Mouse (Mus musculus) midbrain, embryonic 15.5 days (tissue): ENCODE measurements around the gene Fcgr3. TPM values are rescaled to one million over a fixed set of nuclear protein-coding genes. Genes with fewer than 3 reads are reported as not detected.
"Not testable (repeated sequence)": the region's sequence is repeated elsewhere in the genome, so short reads cannot be mapped to it uniquely, and the experiment has no call there.

Experiments
- ATAC-seq: fragments of 200-750 bp; cut with Nextera tagmentation; replicated peaks from 2 replicates; pipeline ENCODE4 v1.8.0; 2017; ENCODE audit warnings: moderate TSS enrichment
- H3K27ac ChIP-seq: fragments of 300-500 bp; sonication (generic); 2 replicates; pipeline ENCODE4 v1.5.1; 2015; ENCODE audit warnings: mild to moderate bottlenecking, inconsistent platforms
- H3K27me3 ChIP-seq: fragments of 300-500 bp; sonication (generic); replicated peaks from 2 replicates; pipeline ENCODE4 v1.6.1; 2015; ENCODE audit warnings: inconsistent platforms
- H3K36me3 ChIP-seq: fragments of 300-500 bp; sonication (generic); replicated peaks from 2 replicates; pipeline ENCODE4 v1.6.1; 2015; ENCODE audit warnings: inconsistent platforms
- H3K4me1 ChIP-seq: fragments of 300-500 bp; sonication (generic); 2 replicates; pipeline ENCODE4 v1.6.1; 2015; ENCODE audit warnings: inconsistent platforms
- H3K4me2 ChIP-seq: fragments of 300-500 bp; sonication (generic); 2 replicates; pipeline ENCODE4 v1.6.1; 2015; ENCODE audit warnings: inconsistent platforms, mild to moderate bottlenecking, moderate library complexity
- H3K4me3 ChIP-seq: fragments of 300-500 bp; sonication (generic); 2 replicates; pipeline ENCODE4 v1.5.1; 2015; ENCODE audit warnings: mild to moderate bottlenecking, inconsistent platforms
- H3K9ac ChIP-seq: fragments of 300-500 bp; sonication (generic); 2 replicates; pipeline ENCODE4 v1.6.1; 2015; ENCODE audit warnings: mild to moderate bottlenecking, inconsistent platforms
- H3K9me3 ChIP-seq: fragments of 300-500 bp; sonication (generic); 2 replicates; pipeline ENCODE4 v1.6.1; 2016; ENCODE audit warnings: inconsistent platforms
- WGBS: fragments of 180-500 bp; shearing (Covaris S2); methylation state at CpG from one replicate; pipeline ENCODE4 v1.1.7; 2015; ENCODE audit warnings: mixed read lengths; 5-methylcytosine and 5-hydroxymethylcytosine counted together
- polyA plus RNA-seq: library from polyadenylated mRNA; unstranded; fragments of >200 nt; fragmentation: Nextera tagmentation; extraction: Ambion mirVana; gene quantifications from 2 replicates; pipeline ENCODE4 v1.2.1, GENCODE M21; 2015

Gene Fcgr3
- polyA plus RNA-seq, 1 experiment from 2014 or later: 10.7 TPM

DNA sequence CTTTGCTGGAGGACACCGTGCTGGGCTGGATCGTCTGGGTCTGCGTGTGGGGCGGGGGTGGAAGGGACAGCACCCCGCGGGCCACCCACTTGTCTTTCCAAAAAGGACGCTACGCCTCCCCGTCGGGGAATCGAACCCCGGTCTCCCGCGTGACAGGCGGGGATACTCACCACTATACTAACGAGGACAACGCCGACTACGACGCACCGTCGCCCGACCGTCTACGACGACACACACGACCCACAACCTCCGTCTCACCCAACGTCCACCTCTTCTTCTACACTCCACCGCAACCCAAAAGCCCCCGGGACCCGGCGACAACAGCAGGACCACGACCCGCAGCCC lies 480 bp upstream of the Fcgr3 start:
- H3K9me3 ChIP-seq, H3K9ac ChIP-seq, H3K27ac ChIP-seq, H3K4me1 ChIP-seq, H3K36me3 ChIP-seq: not testable (repeated sequence)
- peak; percentile 43 for ATAC-seq
- Histone ChIP-seq H3K4me2 (peak overlapping the region; percentile 34), H3K27me3 (peaks cover 42% of the 10 kb centered on the region), H3K4me3 (peak overlapping the region; percentile 25)
- WGBS: 2% methylated on average over 26 of the region's 35 CpGs

DNA sequence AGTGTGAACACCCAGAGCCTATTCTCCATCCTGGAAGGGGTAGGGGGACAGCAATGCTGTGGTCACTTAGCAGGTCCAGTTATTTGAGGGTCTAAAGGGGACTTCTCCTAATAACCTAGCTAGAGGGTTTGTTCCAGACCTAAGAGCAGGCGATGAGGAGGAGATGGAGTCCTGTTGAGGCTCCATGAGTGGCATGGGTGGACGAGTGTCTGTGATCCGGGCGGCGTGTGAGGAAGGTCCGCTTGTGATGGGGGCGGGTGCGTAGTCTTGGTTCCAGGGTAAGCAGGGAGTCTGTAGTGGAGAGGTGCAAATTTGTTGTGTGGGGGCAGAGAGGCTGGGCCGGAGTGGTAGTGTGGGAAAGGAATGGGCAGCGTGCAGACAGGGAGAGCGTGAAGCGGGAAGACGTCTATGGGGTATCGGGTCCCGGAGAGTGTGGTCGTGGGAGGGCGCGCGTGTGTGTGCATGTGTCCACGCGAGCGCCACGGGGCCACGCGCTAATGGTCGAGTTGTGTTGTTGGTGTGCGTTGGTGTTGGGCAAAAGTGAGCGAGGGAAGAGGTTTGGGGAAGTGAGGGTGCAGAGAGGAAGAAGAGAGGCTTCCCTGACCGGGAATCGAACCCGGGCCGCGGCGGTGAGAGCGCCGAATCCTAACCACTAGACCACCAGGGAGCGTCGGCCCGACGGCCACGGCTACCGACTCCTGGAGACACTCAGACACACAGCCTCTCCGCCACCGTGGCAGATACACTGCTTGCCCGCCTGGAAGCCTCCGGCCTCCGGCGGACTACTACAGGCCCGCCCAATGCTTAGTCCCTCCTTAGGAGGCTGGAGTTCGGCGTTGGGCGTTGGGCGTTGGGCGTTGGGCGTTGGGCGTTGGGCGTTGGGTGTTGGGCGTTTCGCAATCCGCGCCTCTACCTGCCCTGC lies 905 bp downstream of the Fcgr3 start:
- H3K27ac ChIP-seq, H3K9ac ChIP-seq, H3K4me1 ChIP-seq, H3K36me3 ChIP-seq, H3K9me3 ChIP-seq: not testable (repeated sequence)
- peaks cover 34% of the 10 kb centered on the region for H3K27me3 ChIP-seq
- peak overlapping the region; percentile 25 for H3K4me3 ChIP-seq
- peak overlapping the region; percentile 34 for H3K4me2 ChIP-seq
- ATAC-seq: peak; percentile 74
- WGBS: 9% methylated on average over 43 of the region's 61 CpGs

DNA sequence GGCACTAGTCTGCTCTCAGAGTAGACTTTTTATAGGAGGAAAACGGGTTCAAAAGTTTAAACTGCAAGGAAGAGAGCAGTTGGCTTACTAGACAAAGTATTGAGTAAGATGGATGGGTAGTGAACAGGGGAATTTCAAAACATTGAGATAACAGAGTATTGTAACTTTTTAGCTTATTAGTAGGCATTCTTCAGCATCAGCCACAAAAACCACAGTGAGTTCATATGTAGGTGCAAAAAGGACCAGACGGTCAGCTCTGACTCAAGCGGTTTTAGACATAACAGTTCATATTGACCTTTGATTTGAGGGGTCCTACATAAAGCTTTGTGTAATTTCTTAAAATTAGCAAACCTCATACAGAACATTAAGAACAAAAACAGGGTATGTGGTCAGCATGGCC lies 3.2 kb downstream of the Fcgr3 start:
- 91% methylated on average over 3 of the region's 3 CpGs for WGBS
- H3K9me3 ChIP-seq: no peaks in the 10 kb centered on the region
- H3K4me2 ChIP-seq: no peak overlapping the region
- peaks cover 3% of the 10 kb centered on the region; the same call in 1 of the 2 replicates for H3K4me1 ChIP-seq
- H3K27me3 ChIP-seq: peaks cover 30% of the 10 kb centered on the region
- no peak overlapping the region for H3K9ac ChIP-seq
- H3K27ac ChIP-seq: no peak overlapping the region
- no peak for ATAC-seq
- H3K36me3 ChIP-seq: no peaks in the 10 kb centered on the region
- H3K4me3 ChIP-seq: no peak overlapping the region

DNA sequence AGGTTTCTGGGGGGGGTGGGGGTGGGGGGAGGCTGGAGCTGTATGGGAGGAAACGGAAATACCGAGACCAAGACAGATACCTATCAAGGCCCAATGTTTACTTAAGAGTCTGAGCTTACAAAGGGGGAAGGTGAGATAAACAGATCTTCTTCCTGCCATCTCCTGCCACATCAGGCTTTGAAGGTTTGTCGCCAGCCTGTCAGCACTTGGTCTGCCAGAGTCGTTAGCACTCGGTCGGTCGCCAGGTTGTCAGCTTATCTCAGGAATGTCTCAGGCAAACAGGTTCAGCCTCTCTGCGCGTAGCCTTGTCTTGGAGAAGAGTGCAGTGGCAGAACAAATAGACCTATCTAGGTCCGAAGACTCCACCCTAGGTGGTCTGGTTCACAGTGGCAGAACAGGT lies 4.3 kb downstream of the Fcgr3 start:
- WGBS: 62% methylated on average over 10 of the region's 10 CpGs
- Histone ChIP-seq H3K36me3 (no peaks in the 10 kb centered on the region), H3K27ac (no peak overlapping the region), H3K27me3 (peaks cover 23% of the 10 kb centered on the region), H3K4me3 (no peak overlapping the region), H3K4me1 (peaks cover 3% of the 10 kb centered on the region; the same call in 1 of the 2 replicates), H3K9me3 (no peaks in the 10 kb centered on the region), H3K4me2 (no peak overlapping the region), H3K9ac (no peak overlapping the region)
- no peak for ATAC-seq

DNA sequence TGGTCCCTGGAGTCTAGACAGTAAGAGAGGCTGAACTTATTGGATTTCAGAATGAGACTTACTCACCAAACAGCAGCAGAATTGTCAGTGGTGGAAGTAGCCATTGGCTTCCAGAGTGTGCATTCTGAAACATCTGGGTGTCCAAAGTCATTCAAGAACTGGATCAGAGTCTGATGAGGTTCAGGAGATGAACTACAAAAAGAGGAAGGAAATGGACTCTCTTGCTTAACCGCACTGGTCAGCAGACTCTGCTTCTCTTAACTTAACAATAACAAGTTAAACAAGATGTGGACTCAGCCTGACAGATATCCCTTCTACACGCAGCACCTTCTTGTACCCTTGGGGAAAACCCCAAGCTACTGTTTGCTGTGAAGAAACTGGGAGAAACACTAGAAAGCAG lies 5.5 kb downstream of the Fcgr3 start:
- Histone ChIP-seq H3K36me3 (no peaks in the 10 kb centered on the region), H3K9me3 (no peaks in the 10 kb centered on the region), H3K4me2 (no peak overlapping the region), H3K9ac (no peak overlapping the region), H3K4me1 (no peaks in the 10 kb centered on the region), H3K27ac (no peak overlapping the region), H3K27me3 (peaks cover 16% of the 10 kb centered on the region), H3K4me3 (no peak overlapping the region)
- ATAC-seq: no peak
- WGBS: 78% methylated on average over 2 of the region's 2 CpGs

DNA sequence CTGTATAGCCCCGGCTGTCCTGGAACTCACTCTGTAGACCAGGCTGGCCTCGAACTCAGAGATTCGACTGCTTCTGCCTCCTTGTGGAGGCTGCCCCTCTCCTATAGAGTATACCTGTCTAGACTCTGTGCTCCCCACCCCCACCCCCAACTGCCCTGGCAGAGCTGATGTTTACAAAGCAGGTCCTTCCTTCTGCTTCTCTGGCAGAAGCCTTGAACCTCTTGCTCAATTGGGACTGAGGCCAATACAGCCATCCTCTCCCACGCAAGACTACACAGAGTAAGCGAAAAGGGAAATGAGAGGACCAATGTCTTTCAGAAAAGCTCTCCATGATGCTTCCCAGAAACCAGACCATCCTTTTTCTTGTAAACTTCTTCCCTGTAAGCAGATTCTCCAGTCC lies 7.5 kb downstream of the Fcgr3 start:
- Histone ChIP-seq H3K9ac (no peak overlapping the region), H3K4me3 (no peak overlapping the region), H3K27me3 (peaks cover 5% of the 10 kb centered on the region; the same call in 1 of the 2 replicates), H3K4me2 (no peak overlapping the region), H3K27ac (no peak overlapping the region), H3K9me3 (no peaks in the 10 kb centered on the region), H3K36me3 (no peaks in the 10 kb centered on the region), H3K4me1 (no peaks in the 10 kb centered on the region)
- 92% methylated on average over 5 of the region's 5 CpGs for WGBS
- no peak for ATAC-seq

DNA sequence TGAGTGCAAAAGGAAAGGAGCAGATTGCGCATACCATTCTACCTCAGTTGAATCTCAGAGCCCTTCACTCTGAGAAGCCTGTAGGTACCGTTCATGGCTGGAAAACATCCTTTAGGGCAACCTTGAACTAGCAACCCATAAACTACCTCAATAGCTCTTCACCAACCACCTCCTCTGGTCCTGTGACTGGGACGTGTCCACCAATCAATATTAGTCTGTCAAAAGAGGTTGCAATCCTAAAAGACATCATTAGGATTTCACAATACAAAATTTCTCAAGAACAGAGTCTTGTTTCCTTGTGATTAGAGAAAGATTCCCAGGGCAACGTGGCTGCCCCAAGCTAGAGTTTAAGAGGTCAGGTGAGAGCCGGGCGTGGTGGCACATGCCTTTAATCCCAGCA lies 11.4 kb downstream of the Fcgr3 start:
- Histone ChIP-seq H3K4me3 (no peak overlapping the region), H3K4me2 (no peak overlapping the region), H3K36me3 (no peaks in the 10 kb centered on the region), H3K27ac (no peak overlapping the region), H3K27me3 (no peaks in the 10 kb centered on the region), H3K9ac (no peak overlapping the region), H3K4me1 (no peaks in the 10 kb centered on the region), H3K9me3 (no peaks in the 10 kb centered on the region)
- ATAC-seq: no peak
- 84% methylated on average over 6 of the region's 6 CpGs for WGBS

DNA sequence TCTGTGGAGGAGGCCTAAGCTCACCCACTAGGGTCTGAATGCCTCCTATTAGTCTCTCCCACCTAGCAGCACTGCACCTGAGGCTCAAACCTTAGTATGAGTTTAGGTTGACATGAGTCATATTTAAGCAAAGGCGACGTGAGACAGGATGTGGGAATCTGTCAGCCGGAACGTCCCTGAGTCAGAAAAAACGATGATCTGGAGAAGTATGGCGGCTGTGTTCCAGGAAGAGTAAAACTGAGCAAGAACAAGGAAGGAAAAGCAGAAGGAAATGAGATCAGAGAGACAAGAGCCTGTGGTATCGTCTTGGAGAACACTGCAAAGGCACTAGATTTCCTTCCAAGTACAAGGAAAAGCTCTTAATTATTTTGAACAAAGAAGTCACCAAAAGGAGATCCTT lies 14.0 kb downstream of the Fcgr3 start:
- ATAC-seq: no peak
- WGBS: 91% methylated on average over 7 of the region's 7 CpGs
- H3K4me1 ChIP-seq: no peaks in the 10 kb centered on the region
- no peaks in the 10 kb centered on the region for H3K36me3 ChIP-seq
- H3K4me2 ChIP-seq: no peak overlapping the region
- H3K4me3 ChIP-seq: no peak overlapping the region
- H3K27me3 ChIP-seq: no peaks in the 10 kb centered on the region
- no peak overlapping the region for H3K9ac ChIP-seq
- H3K9me3 ChIP-seq: no peaks in the 10 kb centered on the region
- H3K27ac ChIP-seq: no peak overlapping the region

DNA sequence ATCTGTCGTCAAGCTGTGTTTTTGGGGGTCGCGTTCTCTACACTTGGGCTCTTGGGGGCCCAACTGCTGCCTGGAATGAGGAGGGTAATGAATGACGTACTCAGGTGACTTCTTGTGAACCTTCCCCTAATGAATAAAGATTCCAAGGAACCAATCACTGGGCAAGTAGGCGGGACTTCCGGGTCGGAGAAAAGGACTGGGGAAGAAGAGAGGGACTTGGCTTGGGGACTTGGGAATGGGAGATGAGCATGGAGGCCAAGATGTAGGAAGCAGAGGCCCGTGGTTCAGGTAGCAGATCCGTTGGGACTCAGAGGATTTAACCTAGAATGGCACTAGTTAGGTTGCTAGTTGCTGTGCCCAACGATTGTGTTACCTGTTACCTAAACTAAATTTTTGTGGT lies 15.5 kb downstream of the Fcgr3 start:
- Histone ChIP-seq H3K4me1 (no peaks in the 10 kb centered on the region), H3K36me3 (no peaks in the 10 kb centered on the region), H3K4me2 (no peak overlapping the region), H3K27me3 (no peaks in the 10 kb centered on the region), H3K9me3 (no peaks in the 10 kb centered on the region), H3K9ac (no peak overlapping the region), H3K4me3 (0 out of 2 replicates have a peak overlapping the region, but pooled peaks have one; percentile 3), H3K27ac (no peak overlapping the region)
- no peak for ATAC-seq
- WGBS: 49% methylated on average over 10 of the region's 10 CpGs

DNA sequence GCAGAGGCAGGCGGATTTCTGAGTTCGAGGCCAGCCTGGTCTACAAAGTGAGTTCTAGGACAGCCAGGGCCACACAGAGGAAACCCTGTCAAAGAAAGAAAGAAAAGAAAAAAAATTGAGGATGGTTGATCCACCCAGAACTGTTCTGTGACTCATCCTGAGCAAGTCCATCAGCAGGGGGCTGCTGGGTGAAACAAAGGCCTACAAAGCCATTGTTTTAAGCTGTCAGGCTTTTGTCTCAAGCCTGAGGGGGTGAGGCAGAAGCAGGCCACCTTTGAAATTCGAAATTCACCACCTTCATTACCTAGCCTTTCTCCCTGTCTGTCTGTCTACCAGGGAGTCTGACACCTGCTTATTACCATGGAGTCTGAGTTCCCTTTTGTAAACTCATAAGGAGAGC lies 18.2 kb downstream of the Fcgr3 start:
- no peaks in the 10 kb centered on the region for H3K27me3 ChIP-seq
- no peaks in the 10 kb centered on the region for H3K4me1 ChIP-seq
- H3K4me2 ChIP-seq: no peak overlapping the region
- H3K36me3 ChIP-seq: no peaks in the 10 kb centered on the region
- no peak overlapping the region for H3K9ac ChIP-seq
- no peak for ATAC-seq
- no peaks in the 10 kb centered on the region for H3K9me3 ChIP-seq
- no peak overlapping the region for H3K27ac ChIP-seq
- H3K4me3 ChIP-seq: no peak overlapping the region
- WGBS: 76% methylated on average over 3 of the region's 3 CpGs

DNA sequence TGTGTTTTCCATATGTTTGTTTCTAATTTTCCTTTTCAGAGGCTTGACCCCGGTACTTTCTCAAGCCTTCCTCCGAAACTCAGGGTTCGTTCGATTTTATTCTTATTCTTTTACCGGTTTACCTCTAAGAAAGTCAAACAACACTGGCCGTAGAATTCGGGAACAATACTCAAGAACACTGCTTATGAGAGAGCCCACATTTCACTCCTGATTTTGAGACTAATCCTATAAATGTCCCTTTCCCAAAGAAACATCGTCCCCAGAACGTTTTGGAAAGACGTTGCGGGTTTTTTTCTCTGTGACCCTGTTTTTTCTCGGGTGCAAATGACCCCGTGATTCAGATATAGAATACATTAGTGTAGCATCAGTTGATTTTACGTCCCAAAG lies 19.7 kb downstream of the Fcgr3 start:
- Histone ChIP-seq H3K9me3 (no peaks in the 10 kb centered on the region), H3K4me1 (no peaks in the 10 kb centered on the region)
- WGBS: 5% methylated on average over 14 of the region's 14 CpGs

DNA sequence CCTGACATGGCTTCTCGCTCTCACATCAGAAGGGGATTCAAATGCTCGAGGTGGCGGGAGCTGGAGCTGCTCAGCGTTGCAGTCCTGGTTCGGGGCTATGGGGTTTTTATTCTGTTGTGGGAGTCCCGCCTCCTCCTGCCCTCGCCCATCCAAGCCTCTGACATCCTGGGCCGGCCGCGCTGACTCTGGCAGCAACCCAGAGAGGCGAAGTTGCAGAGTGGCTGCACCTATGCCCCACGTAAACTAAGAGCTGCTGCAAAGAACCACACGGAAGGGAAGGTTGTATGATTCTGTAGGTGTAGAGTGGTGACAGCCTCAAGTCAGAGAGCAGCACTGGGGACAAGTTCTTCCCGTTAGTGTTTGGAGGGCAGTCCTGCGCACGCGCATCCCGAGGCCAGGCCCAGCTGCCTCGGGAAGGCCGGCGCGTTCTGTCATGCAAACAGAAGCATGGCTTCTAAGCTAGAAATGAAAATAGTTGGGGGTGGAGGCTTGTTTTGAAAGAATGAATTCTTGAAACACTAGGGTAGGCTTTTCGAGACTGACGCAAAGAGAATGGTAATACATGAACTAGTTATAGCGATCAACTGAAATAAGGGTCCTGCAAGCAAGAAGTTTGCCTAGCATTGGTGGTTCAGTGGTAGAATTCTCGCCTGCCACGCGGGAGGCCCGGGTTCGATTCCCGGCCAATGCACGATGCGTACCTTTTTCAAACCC lies 20.2 kb downstream of the Fcgr3 start:
- WGBS: 0% methylated on average over 33 of the region's 33 CpGs
- peak overlapping the region; percentile 52 for H3K4me2 ChIP-seq
- peak overlapping the region; percentile 63 for H3K9ac ChIP-seq
- 0 out of 2 replicates have a peak, but pooled peaks cover 3% of the 10 kb centered on the region for H3K27me3 ChIP-seq
- ATAC-seq: peak; percentile 96
- H3K9me3 ChIP-seq: no peaks in the 10 kb centered on the region
- H3K4me3 ChIP-seq: peak overlapping the region; percentile 62
- H3K4me1 ChIP-seq: no peaks in the 10 kb centered on the region
- H3K27ac ChIP-seq: peak overlapping the region; percentile 85
- H3K36me3 ChIP-seq: no peaks in the 10 kb centered on the region

More for the DNA sequence above, 19.7 kb downstream of the Fcgr3 start:
- Histone ChIP-seq H3K36me3 (no peaks in the 10 kb centered on the region), H3K4me2 (peak overlapping the region; percentile 52), H3K4me3 (peak overlapping the region; percentile 62), H3K9ac (peak overlapping the region; percentile 31), H3K27me3 (0 out of 2 replicates have a peak, but pooled peaks cover 3% of the 10 kb centered on the region), H3K27ac (no peak overlapping the region; the same call in 1 of the 2 replicates)
- ATAC-seq: peak; percentile 34
